ENCODE assay signal across 38 mouse cellular contexts in the genomic region with DNA sequence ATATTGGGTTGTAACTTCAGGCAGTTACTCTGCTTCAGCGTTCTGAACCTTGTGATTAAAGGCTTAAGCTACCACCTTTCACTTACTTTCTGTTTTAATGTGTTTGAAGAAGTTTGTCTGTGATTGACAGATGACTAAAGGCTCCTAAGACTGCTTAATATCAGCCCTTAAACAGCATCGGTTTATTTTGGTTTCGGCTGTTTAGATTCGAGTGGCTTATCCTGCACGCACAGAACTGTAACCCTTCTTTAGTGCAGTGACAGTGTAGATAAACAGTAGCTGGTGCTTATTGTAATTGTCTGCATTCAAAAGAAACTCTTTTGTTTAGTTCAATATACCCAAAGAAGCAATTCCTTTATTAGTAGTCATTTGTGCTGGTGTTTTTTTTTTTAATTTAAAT. TPM values are rescaled to one million over a fixed set of nuclear protein-coding genes. Genes with fewer than 3 reads are reported as not detected.
DNase-seq lines count a peak whose midpoint lies in the region; ATAC-seq and TF ChIP-seq lines count a peak whose summit lies in the region.
"Had no signal": no experiment of that assay in that cellular context is flagged by ENCODE, and none has a peak within 500 bp of the region (broad histone marks: within the 10 kb centered on the region; RNA-seq: fewer than 3 reads in every experiment).

No protein-coding gene starts in this region.

- no peak overlapping the region for H3K27ac ChIP-seq in liver, embryonic 11.5 days (ENCODE audit: low read depth, low read length)
- H3K27ac ChIP-seq in liver, embryonic 14.5 days, result no peak overlapping the region
- no peak overlapping the region for H3K27ac ChIP-seq in forebrain, embryonic 14.5 days (ENCODE audit: low read depth, low read length)
- H3K27ac ChIP-seq: embryonic facial prominence, embryonic 10.5 days; embryonic facial prominence, embryonic 13.5 days; forebrain, embryonic 10.5 days; forebrain, embryonic 13.5 days; hindbrain, embryonic 13.5 days; intestine, embryonic 15.5 days had no signal

- no peaks in the 10 kb centered on the region for H3K9me3 ChIP-seq in liver, embryonic 11.5 days (ENCODE audit: control insufficient read depth, low read length)
- no peaks in the 10 kb centered on the region for H3K9me3 ChIP-seq in liver, embryonic 14.5 days (ENCODE audit: control insufficient read depth, low read length)
- H3K9me3 ChIP-seq in forebrain, embryonic 14.5 days (replicated peaks; ENCODE audit: control insufficient read depth, low read length), result no peaks in the 10 kb centered on the region
- H3K9me3 ChIP-seq: embryonic facial prominence, embryonic 10.5 days; embryonic facial prominence, embryonic 13.5 days; forebrain, embryonic 10.5 days; forebrain, embryonic 13.5 days; G1E; hindbrain, embryonic 13.5 days; intestine, embryonic 15.5 days had no signal

- peak; percentile 75 for TF ChIP-seq EP300 in liver, embryonic 14.5 days (IDR thresholded peaks at IDR 0.05; ENCODE audit: low read depth)

- DNase-seq in liver, embryonic 11.5 days (ENCODE audit: low spot score), result no peak
- DNase-seq in liver, result no peak
- peak in 2 of 3 experiments; percentile 9 to 27 for DNase-seq in liver, embryonic 14.5 days (ENCODE audit: low read depth in 3 of 3, low spot score in 3 of 3)
- no peak for DNase-seq in adrenal gland, adult 2 months
- no peak for DNase-seq in forebrain, embryonic 14.5 days (ENCODE audit: low spot score)
- no peak for DNase-seq in frontal cortex, postnatal 36 days (ENCODE audit: low spot score in 2 of 2)
- DNase-seq: adrenal gland, postnatal 14 days; B cell, adult 2 months; cerebellum, adult 18-20 months; cerebellum, adult 9-10 months; cerebellum, postnatal 14 days; embryo, embryonic 11 days; forebrain, postnatal 0 days; gastrocnemius, postnatal 25 days; heart, adult 18-20 months had no signal

- H3K36me3 ChIP-seq in liver, embryonic 11.5 days (ENCODE audit: control insufficient read depth, insufficient read depth, low read length), result no peaks in the 10 kb centered on the region
- H3K36me3 ChIP-seq in liver, embryonic 14.5 days (replicated peaks; ENCODE audit: control insufficient read depth, insufficient read depth, low read depth), result no peaks in the 10 kb centered on the region
- no peaks in the 10 kb centered on the region for H3K36me3 ChIP-seq in forebrain, embryonic 14.5 days (ENCODE audit: control insufficient read depth, insufficient read depth, low read length)
- H3K36me3 ChIP-seq: embryonic facial prominence, embryonic 10.5 days; embryonic facial prominence, embryonic 13.5 days; forebrain, embryonic 10.5 days; G1E; hindbrain, embryonic 13.5 days; intestine, embryonic 15.5 days had no signal

- 48% methylated on average over 5 of the region's 5 CpGs for WGBS in liver, embryonic 11.5 days
- 29% methylated on average over 5 of the region's 5 CpGs for WGBS in liver, embryonic 14.5 days (ENCODE audit: insufficient replicate concordance)
- WGBS in forebrain, embryonic 14.5 days, result 73% methylated on average over 5 of the region's 5 CpGs

- TF ChIP-seq CTCF in liver, embryonic 14.5 days (IDR thresholded peaks at IDR 0.05; ENCODE audit: low read depth), result no peak

- H3K9ac ChIP-seq in liver, embryonic 11.5 days (ENCODE audit: low read depth, low read length), result no peak overlapping the region
- H3K9ac ChIP-seq in liver, embryonic 14.5 days (replicated peaks), result no peak overlapping the region
- no peak overlapping the region for H3K9ac ChIP-seq in forebrain, embryonic 14.5 days (ENCODE audit: low read length)
- H3K9ac ChIP-seq: embryonic facial prominence, embryonic 13.5 days; forebrain, embryonic 13.5 days; forebrain, postnatal 0 days; hindbrain, embryonic 13.5 days; intestine, embryonic 15.5 days had no signal

- H3K4me2 ChIP-seq in liver, embryonic 11.5 days, result no peak overlapping the region
- H3K4me2 ChIP-seq in liver, embryonic 14.5 days (ENCODE audit: low read depth), result no peak overlapping the region
- H3K4me2 ChIP-seq in forebrain, embryonic 14.5 days (ENCODE audit: low read length), result no peak overlapping the region
- H3K4me2 ChIP-seq: embryonic facial prominence, embryonic 13.5 days; forebrain, embryonic 13.5 days; hindbrain, embryonic 13.5 days; intestine, embryonic 15.5 days had no signal

- H3K4me1 ChIP-seq in liver, embryonic 11.5 days (replicated peaks; ENCODE audit: control insufficient read depth, insufficient read depth, low read length), result no peaks in the 10 kb centered on the region
- no peaks in the 10 kb centered on the region for H3K4me1 ChIP-seq in liver, embryonic 14.5 days (replicated peaks; ENCODE audit: control insufficient read depth in 2 of 2, insufficient read depth in 2 of 2, low read length in 1 of 2)
- no peaks in the 10 kb centered on the region for H3K4me1 ChIP-seq in forebrain, embryonic 14.5 days (ENCODE audit: control insufficient read depth, insufficient read depth, low read length)
- H3K4me1 ChIP-seq: embryonic facial prominence, embryonic 10.5 days; embryonic facial prominence, embryonic 13.5 days; forebrain, embryonic 10.5 days; forebrain, embryonic 13.5 days; hindbrain, embryonic 13.5 days; intestine, embryonic 15.5 days had no signal

- ATAC-seq in liver, embryonic 11.5 days (replicated peaks; ENCODE audit: low FRiP score), result peak; percentile 82
- peak; percentile 42; the same call in 1 of the 2 replicates for ATAC-seq in common myeloid progenitor, adult 5-6 weeks (replicated peaks; ENCODE audit: low read depth, poor library complexity, severe bottlenecking)
- peak; percentile 80 for ATAC-seq in liver, embryonic 14.5 days (ENCODE audit: insufficient read depth)
- ATAC-seq in megakaryocyte progenitor cell, adult 5-6 weeks (replicated peaks; ENCODE audit: poor library complexity), result peak; percentile 97
- no peak for ATAC-seq in forebrain, embryonic 14.5 days
- ATAC-seq: forebrain, embryonic 13.5 days; forebrain, postnatal 0 days; hindbrain, embryonic 16.5 days; intestine, embryonic 15.5 days; Patski had no signal

- no peaks in the 10 kb centered on the region for H3K27me3 ChIP-seq in liver, embryonic 11.5 days (replicated peaks; ENCODE audit: control insufficient read depth, insufficient read depth, low read length)
- H3K27me3 ChIP-seq in liver, embryonic 14.5 days (ENCODE audit: control insufficient read depth, insufficient read depth, low read length), result no peaks in the 10 kb centered on the region
- H3K27me3 ChIP-seq in forebrain, embryonic 14.5 days (replicated peaks; ENCODE audit: control insufficient read depth, insufficient read depth, low read length), result no peaks in the 10 kb centered on the region
- H3K27me3 ChIP-seq: CH12.LX; embryonic facial prominence, embryonic 13.5 days; forebrain, embryonic 13.5 days; hindbrain, embryonic 13.5 days; intestine, embryonic 15.5 days had no signal

- no peak overlapping the region for H3K4me3 ChIP-seq in liver, embryonic 11.5 days (ENCODE audit: low read depth, low read length)
- no peak overlapping the region for H3K4me3 ChIP-seq in liver, embryonic 14.5 days (ENCODE audit: insufficient read depth in 1 of 2, low read depth in 2 of 2, low read length in 2 of 2)
- no peak overlapping the region for H3K4me3 ChIP-seq in forebrain, embryonic 14.5 days (ENCODE audit: low read depth, low read length)
- H3K4me3 ChIP-seq: embryonic facial prominence, embryonic 10.5 days; embryonic facial prominence, embryonic 13.5 days; erythroblast, embryonic 14.5 days; forebrain, embryonic 10.5 days; forebrain, embryonic 13.5 days; hindbrain, embryonic 13.5 days; intestine, embryonic 15.5 days had no signal

RNA-seq across cellular contexts. Expression of a gene that starts 2.7 kb away (rescaled TPM):
- polyA plus RNA-seq in liver, embryonic 11.5 days (2014; fragmentation: Nextera tagmentation; extraction: Ambion mirVana), result not detected in 2 replicates
- total RNA-seq in common myeloid progenitor, adult 5-6 weeks (2017), result not detected in 2 replicates
- not detected in 2 replicates for polyA plus RNA-seq in liver, embryonic 14.5 days (2012; rRNA removed)
- not detected in 2 replicates for polyA plus RNA-seq in liver, embryonic 14.5 days (2014; fragmentation: Nextera tagmentation; extraction: Ambion mirVana)
- not detected in 2 replicates for total RNA-seq in megakaryocyte progenitor cell, adult 5-6 weeks (2015)
- not detected in 2 replicates for total RNA-seq in megakaryocyte progenitor cell, adult 5-6 weeks (2017)
- not detected for total RNA-seq in adrenal gland, adult 2 months (2021)
- polyA plus RNA-seq in adrenal gland, adult 2 months (2012; rRNA removed), result not detected in 2 replicates
- polyA plus RNA-seq in forebrain, embryonic 14.5 days (2014; fragmentation: Nextera tagmentation; extraction: Ambion mirVana), result not detected in 2 replicates
- total RNA-seq: adrenal gland, adult 18-20 months; adrenal gland, postnatal 14 days; adrenal gland, postnatal 4 days; CH12.LX; forebrain, postnatal 0 days; G1E; gastrocnemius, adult 8-10 months; gastrocnemius, postnatal 25 days; heart, adult 18-20 months; heart, postnatal 25 days; hematopoietic stem cell, adult 5-6 weeks had no signal
- polyA plus RNA-seq: cortical plate, adult 2 months; embryonic facial prominence, embryonic 10.5 days; embryonic facial prominence, embryonic 13.5 days; erythroblast, embryonic 14.5 days; forebrain, embryonic 10.5 days; forebrain, embryonic 13.5 days; forebrain, postnatal 0 days; frontal cortex, adult 2 months; G1E; gonadal fat pad, adult 2 months; heart, embryonic 14.5 days; heart, postnatal 0 days; hindbrain, embryonic 13.5 days; hindbrain, embryonic 16.5 days; intestine, embryonic 15.5 days; Patski had no signal

RNA-seq across cellular contexts. Expression of a gene that starts 14.6 kb away (rescaled TPM):
- not detected in 2 replicates for polyA plus RNA-seq in liver, embryonic 11.5 days (2014; fragmentation: Nextera tagmentation; extraction: Ambion mirVana)
- total RNA-seq in common myeloid progenitor, adult 5-6 weeks (2017), result not detected in 2 replicates
- polyA plus RNA-seq in liver, embryonic 14.5 days (2012; rRNA removed), result not detected in 2 replicates
- polyA plus RNA-seq in liver, embryonic 14.5 days (2014; fragmentation: Nextera tagmentation; extraction: Ambion mirVana), result not detected in 2 replicates
- not detected in 2 replicates for total RNA-seq in megakaryocyte progenitor cell, adult 5-6 weeks (2015)
- total RNA-seq in megakaryocyte progenitor cell, adult 5-6 weeks (2017), result not detected in 2 replicates
- total RNA-seq in adrenal gland, adult 2 months (2021), result not detected
- not detected in 2 replicates for polyA plus RNA-seq in adrenal gland, adult 2 months (2012; rRNA removed)
- polyA plus RNA-seq in forebrain, embryonic 14.5 days (2014; fragmentation: Nextera tagmentation; extraction: Ambion mirVana), result not detected in 2 replicates
- total RNA-seq: adrenal gland, adult 18-20 months; adrenal gland, postnatal 14 days; adrenal gland, postnatal 4 days; CH12.LX; forebrain, postnatal 0 days; gastrocnemius, adult 8-10 months; gastrocnemius, postnatal 25 days; heart, adult 18-20 months; heart, postnatal 25 days; hematopoietic stem cell, adult 5-6 weeks had no signal
- polyA plus RNA-seq: cortical plate, adult 2 months; embryonic facial prominence, embryonic 10.5 days; embryonic facial prominence, embryonic 13.5 days; erythroblast, embryonic 14.5 days; forebrain, embryonic 10.5 days; forebrain, embryonic 13.5 days; forebrain, postnatal 0 days; frontal cortex, adult 2 months; G1E; gonadal fat pad, adult 2 months; heart, embryonic 14.5 days; heart, postnatal 0 days; hindbrain, embryonic 13.5 days; hindbrain, embryonic 16.5 days; intestine, embryonic 15.5 days; Patski had no signal

RNA-seq across cellular contexts. Expression of a gene that starts 24.3 kb away (rescaled TPM):
- not detected in 2 replicates for polyA plus RNA-seq in liver, embryonic 11.5 days (2014; fragmentation: Nextera tagmentation; extraction: Ambion mirVana)
- not detected in 2 replicates for total RNA-seq in common myeloid progenitor, adult 5-6 weeks (2017)
- not detected in 2 replicates for polyA plus RNA-seq in liver, embryonic 14.5 days (2012; rRNA removed)
- not detected in 2 replicates for polyA plus RNA-seq in liver, embryonic 14.5 days (2014; fragmentation: Nextera tagmentation; extraction: Ambion mirVana)
- not detected in 2 replicates for total RNA-seq in megakaryocyte progenitor cell, adult 5-6 weeks (2015)
- total RNA-seq in megakaryocyte progenitor cell, adult 5-6 weeks (2017), result not detected in 2 replicates
- not detected for total RNA-seq in adrenal gland, adult 2 months (2021)
- polyA plus RNA-seq in adrenal gland, adult 2 months (2012; rRNA removed), result not detected in 2 replicates
- polyA plus RNA-seq in forebrain, embryonic 14.5 days (2014; fragmentation: Nextera tagmentation; extraction: Ambion mirVana), result not detected in 2 replicates
- total RNA-seq: adrenal gland, adult 18-20 months; adrenal gland, postnatal 14 days; CH12.LX; forebrain, postnatal 0 days; G1E; gastrocnemius, adult 8-10 months; gastrocnemius, postnatal 25 days; heart, adult 18-20 months; heart, postnatal 25 days; hematopoietic stem cell, adult 5-6 weeks had no signal
- polyA plus RNA-seq: cortical plate, adult 2 months; embryonic facial prominence, embryonic 10.5 days; embryonic facial prominence, embryonic 13.5 days; erythroblast, embryonic 14.5 days; forebrain, embryonic 10.5 days; forebrain, embryonic 13.5 days; forebrain, postnatal 0 days; frontal cortex, adult 2 months; G1E; gonadal fat pad, adult 2 months; heart, embryonic 14.5 days; heart, postnatal 0 days; hindbrain, embryonic 13.5 days; hindbrain, embryonic 16.5 days; intestine, embryonic 15.5 days; Patski had no signal

RNA-seq across cellular contexts. Expression of a gene that starts 25.0 kb away (rescaled TPM):
- not detected in 2 replicates for polyA plus RNA-seq in liver, embryonic 11.5 days (2014; fragmentation: Nextera tagmentation; extraction: Ambion mirVana)
- total RNA-seq in common myeloid progenitor, adult 5-6 weeks (2017), result not detected in 2 replicates
- 0.05 TPM in 1 of 2 replicates, not detected in the other for polyA plus RNA-seq in liver, embryonic 14.5 days (2012; rRNA removed)
- not detected in 2 replicates for polyA plus RNA-seq in liver, embryonic 14.5 days (2014; fragmentation: Nextera tagmentation; extraction: Ambion mirVana)
- total RNA-seq in megakaryocyte progenitor cell, adult 5-6 weeks (2015), result not detected in 2 replicates
- not detected in 2 replicates for total RNA-seq in megakaryocyte progenitor cell, adult 5-6 weeks (2017)
- total RNA-seq in adrenal gland, adult 2 months (2021), result not detected
- not detected in 2 replicates for polyA plus RNA-seq in adrenal gland, adult 2 months (2012; rRNA removed)
- polyA plus RNA-seq in forebrain, embryonic 14.5 days (2014; fragmentation: Nextera tagmentation; extraction: Ambion mirVana), result not detected in 2 replicates
- total RNA-seq: adrenal gland, adult 18-20 months; adrenal gland, postnatal 14 days; adrenal gland, postnatal 4 days; CH12.LX; forebrain, postnatal 0 days; gastrocnemius, adult 8-10 months; gastrocnemius, postnatal 25 days; heart, adult 18-20 months; heart, postnatal 25 days; hematopoietic stem cell, adult 5-6 weeks had no signal
- polyA plus RNA-seq: cortical plate, adult 2 months; embryonic facial prominence, embryonic 10.5 days; embryonic facial prominence, embryonic 13.5 days; erythroblast, embryonic 14.5 days; forebrain, embryonic 10.5 days; forebrain, embryonic 13.5 days; forebrain, postnatal 0 days; frontal cortex, adult 2 months; G1E; gonadal fat pad, adult 2 months; heart, embryonic 14.5 days; heart, postnatal 0 days; hindbrain, embryonic 13.5 days; hindbrain, embryonic 16.5 days; intestine, embryonic 15.5 days; Patski had no signal

RNA-seq across cellular contexts. Expression of a gene that starts 40.1 kb away (rescaled TPM):
- polyA plus RNA-seq in liver, embryonic 11.5 days (2014; fragmentation: Nextera tagmentation; extraction: Ambion mirVana), result not detected in 2 replicates
- not detected in 2 replicates for total RNA-seq in common myeloid progenitor, adult 5-6 weeks (2017)
- not detected in 2 replicates for polyA plus RNA-seq in liver, embryonic 14.5 days (2012; rRNA removed)
- polyA plus RNA-seq in liver, embryonic 14.5 days (2014; fragmentation: Nextera tagmentation; extraction: Ambion mirVana), result not detected in 2 replicates
- total RNA-seq in megakaryocyte progenitor cell, adult 5-6 weeks (2015), result not detected in 2 replicates
- total RNA-seq in megakaryocyte progenitor cell, adult 5-6 weeks (2017), result not detected in 2 replicates
- not detected for total RNA-seq in adrenal gland, adult 2 months (2021)
- polyA plus RNA-seq in adrenal gland, adult 2 months (2012; rRNA removed), result not detected in 2 replicates
- not detected in 2 replicates for polyA plus RNA-seq in forebrain, embryonic 14.5 days (2014; fragmentation: Nextera tagmentation; extraction: Ambion mirVana)
- total RNA-seq: adrenal gland, adult 18-20 months; adrenal gland, postnatal 14 days; adrenal gland, postnatal 4 days; CH12.LX; forebrain, postnatal 0 days; G1E; gastrocnemius, adult 8-10 months; gastrocnemius, postnatal 25 days; heart, adult 18-20 months; heart, postnatal 25 days; hematopoietic stem cell, adult 5-6 weeks had no signal
- polyA plus RNA-seq: cortical plate, adult 2 months; embryonic facial prominence, embryonic 10.5 days; embryonic facial prominence, embryonic 13.5 days; erythroblast, embryonic 14.5 days; forebrain, embryonic 10.5 days; forebrain, embryonic 13.5 days; forebrain, postnatal 0 days; frontal cortex, adult 2 months; G1E; gonadal fat pad, adult 2 months; heart, embryonic 14.5 days; heart, postnatal 0 days; hindbrain, embryonic 13.5 days; hindbrain, embryonic 16.5 days; intestine, embryonic 15.5 days; Patski had no signal

Comparison
In these comparisons a context has a peak if more than half of its experiments do, and no peak if none do; other contexts are left out.
1. DNase-seq: peak in liver, embryonic 14.5 days (2 of 3); none in liver, embryonic 11.5 days (single experiment), liver (single experiment), adrenal gland, adult 2 months (single experiment), forebrain, embryonic 14.5 days (single experiment) and frontal cortex, postnatal 36 days (0 of 2).